Mouse (Mus musculus) kidney, adult 8-10 months (tissue): ENCODE results near the gene Prkg1.

Source experiments
- DNase-seq, 2 experiments: peaks; one replicate each; pipeline ENCODE4 v3.0.0; 2022

The Prkg1 gene

DNA sequence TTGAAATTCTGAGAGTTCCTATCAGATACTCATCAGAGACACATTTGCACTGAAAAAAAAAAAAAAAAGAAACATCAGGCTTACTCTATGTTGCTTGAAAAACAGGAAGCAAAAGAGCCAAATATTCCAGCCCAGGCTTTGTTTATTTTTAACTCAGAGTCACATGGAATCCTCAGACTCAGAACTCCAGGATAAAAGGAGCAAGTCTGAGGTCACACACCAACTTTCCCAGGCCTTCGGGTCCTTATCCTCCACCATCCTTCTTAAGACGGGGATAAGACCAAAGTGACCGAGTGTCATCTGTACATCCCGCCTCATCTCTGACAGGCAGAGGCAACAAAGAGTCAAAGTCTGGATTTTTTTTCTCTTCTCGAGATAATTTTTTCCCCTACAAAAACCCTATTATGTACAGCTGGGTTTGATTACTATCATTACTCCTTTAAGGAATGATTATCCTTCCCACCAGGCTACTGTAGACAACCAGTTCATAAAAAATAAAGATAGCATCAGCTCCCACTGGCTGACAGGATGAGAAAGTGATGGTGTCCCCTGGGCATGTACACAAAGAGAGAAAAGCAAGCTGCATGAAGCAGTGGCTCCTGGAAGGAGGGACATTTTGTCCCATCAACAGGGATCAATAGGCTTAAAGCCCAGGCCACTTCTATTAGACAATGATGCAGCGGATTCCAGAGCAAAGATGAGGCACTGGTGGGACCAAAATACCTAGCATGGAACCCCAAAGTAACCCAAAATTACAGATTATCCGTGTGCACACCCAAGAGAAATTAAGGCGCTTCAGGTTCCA lies 21.4 kb downstream of the Prkg1 start:
- DNase-seq = no peak

DNA sequence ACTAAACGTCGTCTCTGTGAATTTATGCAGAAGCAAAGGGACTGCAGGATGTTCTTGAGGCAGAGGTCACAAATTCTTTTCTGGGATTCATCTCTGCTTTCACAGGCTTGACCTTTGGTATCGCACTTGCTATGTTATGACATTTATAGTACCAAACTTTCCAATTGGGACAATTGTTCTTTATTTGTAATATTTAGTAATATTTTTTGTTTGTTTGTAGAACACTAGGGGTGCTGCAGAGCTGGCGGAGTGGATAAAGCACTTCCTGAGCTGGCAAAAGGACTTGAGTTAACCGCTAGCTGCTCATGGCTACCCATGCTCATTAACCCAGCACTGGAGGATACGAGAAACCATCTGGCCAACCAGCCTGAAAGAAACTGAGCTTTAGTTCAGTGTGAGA lies 49.9 kb downstream of the Prkg1 start:
- no peak for DNase-seq

DNA sequence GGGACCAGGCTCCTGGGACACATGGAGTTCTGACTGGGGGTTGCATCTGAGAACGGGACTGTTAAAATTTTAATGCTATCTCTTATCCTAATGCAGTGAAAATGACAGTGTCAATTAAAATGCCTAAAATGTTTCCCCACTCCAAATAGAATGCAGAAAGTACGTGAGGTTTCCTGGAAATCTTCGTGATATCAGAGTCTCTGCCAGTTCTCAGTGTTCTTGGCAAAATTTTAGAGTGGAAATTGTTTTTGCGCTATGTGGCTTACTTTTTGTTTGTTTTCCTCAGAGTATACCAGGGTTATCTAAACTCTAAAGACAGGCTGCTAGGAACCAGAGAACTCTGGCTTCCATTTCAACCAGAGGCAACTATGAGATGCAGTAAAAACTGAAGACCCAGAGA lies 50.4 kb downstream of the Prkg1 start:
- no peak for DNase-seq

DNA sequence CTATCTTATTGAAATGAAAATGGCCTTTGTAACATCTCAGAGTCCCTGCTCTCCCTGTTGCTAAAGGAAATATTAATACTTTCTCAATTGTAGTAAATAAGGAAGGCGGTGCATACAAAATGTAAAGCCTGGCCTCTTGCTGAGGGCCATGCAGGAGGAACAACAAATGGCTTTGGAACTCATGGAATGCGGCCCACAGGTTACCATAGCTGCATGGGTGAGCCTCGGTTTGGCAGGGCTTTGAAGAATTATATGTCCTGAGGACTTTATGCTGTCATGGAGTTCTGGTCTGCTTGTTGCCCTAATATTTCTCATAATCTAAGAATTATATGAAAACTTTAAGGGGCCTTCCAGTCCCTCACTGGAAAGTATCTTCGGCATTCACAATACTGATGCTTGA lies 51.5 kb downstream of the Prkg1 start:
- no peak for DNase-seq

DNA sequence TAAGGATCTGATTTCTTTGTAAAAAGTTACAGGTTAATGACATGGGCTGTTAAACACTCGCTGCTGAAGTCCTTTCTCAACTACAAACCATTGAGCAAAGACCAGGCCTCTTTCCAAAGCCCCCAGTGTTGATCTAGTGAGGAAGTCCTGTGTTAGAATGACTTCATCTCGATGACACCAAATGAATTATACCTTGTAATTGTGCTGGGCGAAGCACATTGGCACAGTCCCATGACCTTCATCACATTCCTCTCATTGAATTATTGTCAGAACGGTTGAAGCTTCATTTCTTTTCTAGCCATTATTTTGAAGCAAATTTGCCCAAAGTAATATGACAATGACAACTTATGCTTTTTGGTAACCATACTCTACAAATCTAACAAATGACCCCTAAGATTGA lies 54.5 kb downstream of the Prkg1 start:
- no peak for DNase-seq

DNA sequence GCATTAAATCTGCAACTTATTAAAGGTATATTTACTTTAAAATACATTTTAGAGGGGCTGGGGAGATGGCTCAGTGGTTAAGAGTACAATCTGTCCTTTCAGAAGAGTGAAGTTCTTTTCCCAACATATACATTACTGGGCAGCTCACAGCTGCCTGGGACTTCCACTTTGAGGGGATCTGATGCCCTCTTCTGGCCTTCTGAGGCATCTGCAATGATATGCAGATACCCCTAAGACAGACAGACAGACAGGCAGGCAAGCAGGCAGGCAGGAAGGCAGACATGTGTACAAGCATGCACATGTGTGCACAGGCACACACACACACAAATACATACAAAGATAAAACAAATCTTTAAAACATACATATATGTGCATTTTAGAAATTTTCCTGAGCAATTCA lies 60.8 kb downstream of the Prkg1 start:
- no peak for DNase-seq

DNA sequence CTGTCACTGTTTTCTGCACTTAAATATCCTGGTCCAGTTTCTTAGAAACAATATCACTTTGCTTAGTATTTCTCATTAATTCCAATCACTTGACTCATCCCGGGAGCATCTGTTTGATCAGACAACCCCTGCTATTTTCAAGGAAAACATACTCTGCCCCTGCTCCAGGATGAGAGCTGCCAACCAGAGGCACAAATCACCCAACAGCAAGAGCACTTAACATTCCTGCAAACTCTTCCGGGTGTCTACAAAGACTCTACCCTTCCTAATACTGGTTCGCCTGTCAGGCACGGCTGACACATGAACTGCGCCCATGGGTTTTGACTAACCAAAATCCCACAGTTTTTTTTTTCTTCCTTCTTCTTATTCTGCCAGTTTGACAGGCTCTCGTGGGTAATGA lies 65.9 kb downstream of the Prkg1 start:
- no peak for DNase-seq

DNA sequence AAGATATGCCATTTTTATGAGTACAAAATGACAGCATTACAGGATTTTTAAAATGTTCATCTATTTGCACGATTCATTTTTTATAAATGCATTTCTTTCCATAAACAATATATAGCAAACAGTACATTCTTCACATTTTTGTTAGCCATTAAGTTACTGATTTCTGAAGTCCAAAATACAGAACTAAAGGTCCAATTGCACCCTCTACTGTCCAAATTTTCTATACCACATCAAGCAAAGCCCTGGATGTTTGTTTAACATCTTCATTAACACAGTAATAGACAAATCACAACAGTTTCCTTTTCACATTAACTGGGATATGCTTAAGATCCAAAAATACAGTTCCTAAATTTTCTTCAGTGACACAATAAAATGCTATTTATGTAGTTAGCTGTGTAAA lies 84.0 kb downstream of the Prkg1 start:
- no peak for DNase-seq

DNA sequence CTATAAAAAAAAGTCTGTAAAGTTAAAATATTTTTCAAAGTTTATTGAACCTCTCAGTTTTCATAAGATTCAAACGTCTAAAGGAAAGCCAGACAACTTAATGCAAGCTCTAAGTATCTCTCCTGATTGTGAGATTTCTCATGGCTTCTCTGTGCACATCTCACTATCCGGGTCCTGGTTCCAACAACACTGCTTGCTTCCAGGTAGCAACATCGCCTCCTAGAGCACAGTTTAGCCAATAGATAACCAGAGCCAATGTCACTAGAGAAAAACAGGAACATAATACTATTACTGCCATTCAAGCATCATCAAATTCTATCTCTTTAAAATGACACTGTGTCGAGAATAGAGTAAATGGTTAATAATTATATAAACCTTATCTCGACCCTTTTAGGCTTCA lies 86.5 kb downstream of the Prkg1 start:
- no peak for DNase-seq

DNA sequence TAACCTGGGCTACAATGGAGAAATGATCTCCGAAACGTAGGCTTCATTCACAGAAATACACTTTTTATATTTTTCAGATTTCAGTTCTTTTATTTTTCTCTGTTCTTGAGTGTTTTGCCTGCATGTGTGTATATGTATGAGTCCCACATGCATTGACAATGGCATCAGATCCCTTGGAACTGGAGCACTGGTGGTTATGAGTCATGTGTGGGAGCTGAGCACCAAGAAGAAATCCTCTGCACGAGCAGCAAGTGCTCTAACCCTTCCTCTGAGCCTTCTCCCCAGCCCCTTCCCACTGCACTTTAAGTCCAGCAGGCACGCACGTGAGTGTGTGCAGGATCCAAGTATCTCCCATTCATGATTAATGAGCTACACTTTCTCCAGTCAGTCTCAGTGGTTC lies 93.1 kb downstream of the Prkg1 start:
- DNase-seq = no peak

DNA sequence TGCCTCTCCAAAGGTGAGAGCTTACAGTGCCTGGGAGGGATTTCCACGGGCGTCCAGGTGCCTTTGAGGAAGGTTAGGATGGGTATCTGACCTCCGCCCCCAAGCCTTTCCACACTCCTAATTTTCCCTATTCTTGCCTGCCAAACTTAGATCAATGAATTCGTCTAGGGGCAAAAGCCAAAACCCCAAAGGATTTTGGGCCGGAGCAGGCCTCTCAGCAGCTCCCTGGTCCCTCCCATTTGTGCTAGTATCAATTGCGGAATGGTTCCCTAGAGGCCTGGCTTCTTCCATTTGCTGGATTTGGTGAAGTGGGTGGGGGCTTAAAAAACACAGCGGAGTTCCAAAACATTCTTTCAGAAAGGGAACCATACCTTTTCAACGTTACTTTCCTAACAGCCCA lies 99.8 kb downstream of the Prkg1 start:
- DNase-seq = no peak

DNA sequence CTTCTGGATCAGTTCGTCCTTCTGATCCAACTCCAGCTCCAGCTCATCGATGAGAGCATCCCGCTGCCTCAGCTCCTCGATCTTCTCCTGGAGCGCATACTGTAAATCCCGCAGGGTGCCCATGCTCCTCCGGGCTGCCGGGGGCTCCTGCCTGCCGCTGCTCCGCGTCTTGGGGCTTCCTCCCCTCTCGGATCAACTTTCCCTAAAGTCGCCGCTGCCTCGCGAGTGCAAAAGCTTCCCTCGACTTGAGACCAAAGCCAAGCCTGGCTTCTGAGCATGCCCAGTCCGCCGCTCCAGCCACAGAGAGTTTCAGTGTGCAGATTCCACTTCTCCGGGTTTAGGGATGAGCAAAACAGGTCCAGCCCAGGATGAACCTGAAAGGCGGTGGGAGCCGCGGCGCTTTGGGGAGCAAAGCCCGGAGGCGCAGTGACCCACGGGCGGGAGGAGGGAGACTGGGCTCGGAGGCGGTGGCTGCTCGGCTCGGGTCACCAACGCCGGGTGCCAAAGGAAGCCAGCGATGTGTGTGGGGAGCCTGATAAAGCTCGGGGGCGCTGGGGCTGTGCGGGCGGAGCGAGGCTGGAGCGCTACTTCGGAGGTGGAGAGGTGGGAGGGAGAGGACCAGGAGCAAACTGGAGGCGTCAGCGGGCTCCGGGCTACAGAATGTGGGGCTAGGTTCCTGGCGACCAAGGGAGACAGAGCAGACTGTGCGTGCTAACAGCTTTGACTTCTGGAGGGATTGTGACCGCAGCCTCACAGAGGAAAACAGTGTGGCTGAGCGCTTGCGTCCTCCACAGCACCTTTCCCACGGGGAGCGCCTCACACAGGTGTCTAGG lies 100.5 kb downstream of the Prkg1 start:
- peak; percentile 2 to 14 for DNase-seq

DNA sequence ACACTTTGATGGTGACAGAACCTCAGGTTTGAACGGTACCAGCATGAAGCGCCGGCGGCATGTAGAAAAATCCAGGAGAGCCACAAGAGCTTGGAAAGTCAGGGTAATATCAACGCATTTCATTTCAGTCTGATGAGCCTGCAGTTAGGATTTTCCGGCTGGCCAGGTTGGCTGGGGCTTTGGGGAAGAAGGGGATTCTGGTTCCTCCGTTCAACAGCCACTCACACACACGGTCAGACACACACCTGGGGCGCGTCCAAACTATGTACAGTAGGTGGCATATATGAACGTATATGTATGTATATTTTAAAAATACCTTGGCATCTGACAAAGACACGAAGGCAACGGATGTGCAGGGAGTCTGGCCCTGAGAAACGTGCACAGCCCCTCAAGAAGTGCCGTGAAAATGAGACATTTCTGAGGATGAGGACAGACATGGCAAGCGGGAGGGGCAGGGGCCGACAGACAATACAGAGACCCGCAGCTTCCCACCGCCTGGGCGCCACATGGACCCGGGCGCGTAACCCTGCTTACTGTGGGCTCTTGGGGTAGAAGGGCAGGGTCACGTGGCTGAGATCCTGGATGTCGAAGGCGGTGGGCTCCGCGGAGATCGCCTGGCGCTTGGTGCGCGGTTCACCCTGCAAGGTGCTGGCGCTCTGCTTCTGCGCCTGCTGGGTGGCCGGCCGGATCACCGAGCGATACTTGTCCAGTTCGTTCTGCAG lies 101.2 kb downstream of the Prkg1 start:
- DNase-seq = no peak

DNA sequence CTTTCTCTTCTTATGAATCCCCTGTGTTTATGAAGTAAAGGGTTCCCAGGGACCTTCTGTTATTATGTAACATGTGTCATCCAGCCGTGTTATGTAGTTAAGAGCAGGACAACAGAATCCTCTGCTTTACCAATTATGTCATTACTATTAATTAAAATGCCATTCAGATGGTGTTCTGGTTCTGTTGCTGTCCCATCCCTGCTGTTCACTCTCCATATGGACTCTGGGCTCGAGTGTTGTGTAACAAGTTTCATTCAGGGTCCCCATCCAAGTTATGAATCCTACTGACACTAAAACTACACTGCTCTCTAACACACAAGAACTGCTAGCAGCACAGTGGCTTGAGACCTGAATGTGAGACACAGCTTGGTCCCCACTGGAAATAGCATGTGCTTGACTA lies 102.0 kb downstream of the Prkg1 start:
- DNase-seq = no peak

DNA sequence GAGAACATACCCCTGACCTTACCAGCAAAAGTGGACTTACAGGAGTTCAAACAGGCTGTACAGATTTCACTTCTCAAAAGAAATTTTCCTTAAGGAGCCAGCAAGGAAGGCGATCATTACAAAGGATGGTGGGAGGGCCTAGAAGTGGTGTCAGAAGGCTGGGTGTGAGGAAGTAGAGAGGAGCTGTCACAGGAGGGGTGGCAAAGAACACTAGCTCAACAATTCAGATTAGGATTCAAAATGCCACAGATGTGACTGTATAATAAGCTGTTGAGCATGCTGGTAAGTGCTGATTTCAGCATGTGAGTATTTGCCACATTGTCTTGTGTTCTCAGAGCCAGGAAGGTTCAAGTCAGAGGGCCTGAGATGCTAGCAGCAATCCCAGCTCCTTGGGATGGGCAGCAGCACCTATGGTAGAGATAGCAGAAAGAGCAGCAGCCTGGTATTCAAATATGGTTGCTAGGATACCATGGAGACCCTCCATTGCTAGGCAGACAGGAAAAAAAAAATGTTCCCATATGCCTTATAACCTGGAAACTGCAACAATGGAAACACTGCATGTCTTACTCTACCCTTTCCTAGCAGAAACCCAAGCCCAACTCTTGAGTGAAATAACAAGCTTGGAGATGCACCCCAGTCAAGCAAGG lies 106.0 kb downstream of the Prkg1 start:
- no peak for DNase-seq

DNA sequence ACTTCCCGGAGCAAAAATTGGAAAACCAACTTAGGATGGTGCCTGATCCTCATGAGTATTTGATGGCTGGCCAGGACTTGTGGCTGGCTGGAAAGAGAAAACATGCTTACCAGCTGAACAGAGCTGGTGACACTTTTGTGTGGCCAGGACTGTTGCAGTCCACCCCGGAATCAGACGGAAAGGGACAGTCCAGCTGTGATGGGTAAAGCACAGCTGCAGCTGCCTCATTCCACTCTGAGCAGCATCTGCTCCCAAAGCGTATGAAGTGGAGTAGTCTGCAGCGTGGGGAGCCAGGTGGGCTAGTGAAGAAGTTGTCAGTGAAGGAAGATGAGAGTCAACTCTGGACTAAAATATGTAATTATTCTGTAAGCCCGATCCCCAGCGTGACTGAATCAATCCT lies 108.6 kb downstream of the Prkg1 start:
- no peak for DNase-seq

DNA sequence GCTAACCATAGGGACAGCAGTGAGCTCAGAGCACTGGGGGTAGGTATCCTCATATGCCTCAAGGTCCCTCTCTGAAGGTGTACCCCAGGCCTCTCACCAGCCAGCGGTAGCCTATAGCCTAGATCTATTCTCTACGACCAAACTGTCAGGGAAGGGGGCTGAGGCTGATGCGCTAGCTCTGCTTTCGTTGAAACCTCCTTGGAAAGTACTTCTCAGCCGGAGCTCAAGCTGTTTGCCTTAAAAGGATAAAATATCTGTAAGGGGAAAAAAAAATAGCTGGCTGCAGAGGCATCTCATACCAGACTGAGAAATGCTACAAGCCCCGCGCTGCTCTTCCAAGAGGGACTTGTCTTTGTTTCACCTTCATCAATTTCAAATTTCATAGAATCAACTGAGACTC lies 109.0 kb downstream of the Prkg1 start:
- DNase-seq = no peak

DNA sequence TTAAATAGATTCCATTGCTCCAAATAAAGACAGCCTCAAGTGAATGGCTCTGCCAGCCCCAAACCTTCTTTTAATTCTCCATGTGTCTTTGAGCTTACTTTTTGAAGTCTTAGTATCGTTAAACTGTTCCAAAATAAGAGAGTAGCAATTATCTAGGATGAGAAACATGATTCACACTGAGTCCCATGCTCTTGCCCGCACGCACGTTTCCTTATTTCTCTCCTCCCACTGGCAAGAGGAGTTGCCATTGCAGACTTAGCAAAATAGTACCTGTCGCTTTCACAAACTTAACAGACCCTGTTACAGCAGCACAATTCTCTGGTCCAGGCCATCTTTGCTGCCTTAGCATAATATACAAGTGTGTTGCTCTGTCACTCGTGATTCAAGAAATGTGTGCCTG lies 110.8 kb downstream of the Prkg1 start:
- no peak for DNase-seq

DNA sequence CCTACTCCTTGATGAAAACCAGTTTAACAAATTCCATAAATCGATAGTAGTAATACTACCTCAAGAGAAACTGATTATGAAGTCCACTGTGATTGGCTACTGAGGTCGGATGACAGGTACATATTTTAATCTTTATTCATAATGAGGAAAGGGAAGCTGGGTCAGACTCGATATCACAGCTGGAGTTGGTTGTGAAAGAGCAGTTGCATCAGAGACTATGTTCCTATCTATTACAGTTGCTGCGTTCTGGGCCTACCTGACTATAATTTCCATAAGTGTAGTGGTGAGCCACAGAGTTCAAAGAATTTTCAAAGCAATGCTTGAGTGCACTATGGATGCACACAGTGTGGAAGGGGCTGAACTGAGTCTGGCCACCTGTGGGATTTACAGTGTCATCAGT lies 114.4 kb downstream of the Prkg1 start:
- DNase-seq = no peak

DNA sequence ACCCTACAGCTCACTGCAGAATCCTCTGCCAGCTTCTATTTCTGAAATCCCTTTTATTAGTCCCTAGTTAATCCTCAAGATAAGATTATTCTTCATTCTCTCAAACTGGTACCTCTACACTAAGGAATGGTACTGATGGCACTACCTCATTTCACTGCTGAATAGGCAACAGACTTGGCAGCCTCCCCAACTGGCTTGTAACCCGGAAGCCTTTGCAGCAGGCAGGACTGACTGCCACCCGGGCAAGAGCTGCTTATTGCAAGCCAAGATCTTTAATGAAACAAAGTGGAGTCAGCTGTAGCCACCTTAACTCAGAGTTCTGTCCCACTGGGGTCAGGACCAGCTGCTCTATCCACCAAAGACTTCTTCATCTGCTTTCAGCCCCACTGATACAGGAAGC lies 117.3 kb downstream of the Prkg1 start:
- no peak for DNase-seq

DNA sequence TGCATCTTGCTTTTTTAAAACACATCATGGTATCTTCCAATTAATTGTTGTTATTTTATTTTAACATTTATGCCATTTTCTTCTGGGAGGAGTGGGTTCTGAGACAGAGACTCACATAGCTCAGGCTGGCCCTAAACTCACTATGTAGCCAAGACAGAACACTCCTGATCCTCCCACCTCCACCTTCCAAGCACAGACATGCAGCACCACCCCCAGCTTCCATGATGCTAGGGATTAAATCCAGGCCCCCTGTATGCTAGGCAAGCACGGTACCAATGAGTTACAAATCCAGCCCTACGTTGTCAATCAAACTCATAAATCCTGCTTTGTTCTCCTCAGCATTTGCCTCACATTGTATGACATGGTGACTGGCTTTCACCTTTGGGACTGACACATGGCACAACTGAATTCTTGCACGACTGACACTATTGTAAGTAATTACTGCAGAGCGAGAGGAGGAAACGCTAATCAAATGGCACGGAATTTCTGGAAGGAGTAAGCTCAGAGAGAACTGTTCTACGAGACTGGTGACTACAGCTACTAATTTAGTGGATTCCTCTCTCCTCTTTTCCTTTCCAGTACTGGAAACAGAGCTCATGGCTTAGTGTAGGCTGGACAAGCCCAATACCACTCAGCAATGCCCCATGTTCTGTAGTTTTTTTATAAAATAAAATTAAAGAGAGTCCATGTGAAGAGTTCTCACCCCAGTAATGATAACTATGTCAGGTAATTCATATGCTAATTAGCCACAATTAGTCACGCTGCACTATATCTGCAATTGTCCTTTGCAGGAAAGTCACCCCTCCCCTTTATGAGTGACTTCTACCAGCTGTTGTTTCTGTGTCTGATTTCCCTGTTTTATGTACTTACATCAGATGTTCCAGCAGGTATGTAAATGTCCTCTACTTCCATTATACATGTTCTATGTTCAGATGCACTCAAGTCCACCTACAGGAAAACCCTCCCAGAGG lies 133.6 kb downstream of the Prkg1 start:
- DNase-seq = no peak

DNA sequence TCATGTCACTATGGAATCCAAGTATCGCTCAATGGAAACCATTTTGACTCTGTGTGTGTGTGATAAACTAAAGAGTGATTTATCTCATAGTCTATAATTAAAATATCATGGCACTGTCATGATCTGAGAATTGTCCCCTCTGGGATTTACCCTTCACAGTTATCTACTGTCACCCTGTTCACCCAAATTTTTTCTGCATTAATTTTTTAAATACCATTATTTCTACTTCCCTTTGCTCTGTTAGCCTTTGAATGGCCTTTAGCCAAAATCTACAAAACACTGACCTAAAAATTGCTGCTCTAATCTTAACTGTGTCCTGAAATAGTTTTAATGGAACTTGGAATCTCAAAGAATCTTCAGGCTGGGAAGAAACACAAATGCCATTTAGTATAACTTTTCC lies 143.1 kb downstream of the Prkg1 start:
- peak in 1 of 2 experiments; percentile 7 for DNase-seq
